14 mouse cellular contexts compared by ENCODE assay signal in the genomic region with DNA sequence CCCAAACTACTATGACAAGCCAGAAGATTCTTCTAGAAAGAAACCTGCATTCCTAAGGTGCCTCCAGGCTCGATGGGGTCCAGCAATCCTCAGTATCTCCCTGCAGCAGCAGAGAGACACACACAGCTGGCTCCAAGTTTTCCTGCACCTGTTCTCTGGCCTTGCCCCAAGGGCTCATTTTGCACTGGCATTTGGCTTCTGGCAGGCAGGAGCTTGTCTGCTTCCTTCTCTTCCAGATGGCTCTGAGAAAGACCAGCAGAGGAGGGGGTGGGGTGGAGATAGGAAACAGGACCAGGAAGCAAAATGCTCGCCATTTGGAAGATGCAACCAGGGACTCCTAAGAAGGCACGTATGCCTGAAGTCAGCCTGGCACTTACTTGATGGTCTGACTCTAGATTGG. TPM values are rescaled to one million over a fixed set of nuclear protein-coding genes. Genes with fewer than 3 reads are reported as not detected.
A peak's percentile ranks its signal among the peaks of the same experiment; 100 is the strongest.
DNase-seq lines count a peak whose midpoint lies in the region; ATAC-seq and TF ChIP-seq lines count a peak whose summit lies in the region.
"Had no signal": no experiment of that assay in that cellular context is flagged by ENCODE, and none has a peak within 500 bp of the region (broad histone marks: within the 10 kb centered on the region; RNA-seq: fewer than 3 reads in every experiment).

No protein-coding gene starts in this region.

- peak; percentile 81 for DNase-seq in gastrocnemius, adult 2 months
- DNase-seq in gastrocnemius, postnatal 4 days (ENCODE audit: low spot score in 2 of 2) = no peak
- DNase-seq in brain, embryonic 14.5 days (ENCODE audit: low read depth) = peak; percentile 60
- DNase-seq in cerebellum, adult 2 months = peak; percentile 72 to 86
- DNase-seq in gastrocnemius, postnatal 10 days = peak; percentile 18
- DNase-seq in thymus, postnatal 4 days = no peak
- DNase-seq: adrenal gland, postnatal 10 days; right cerebral cortex, postnatal 25 days had no signal

- intact Hi-C loops in gastrocnemius, adult 2 months (cut with DNase I) = no loop called here

- TF ChIP-seq POLR2A in brain, embryonic 14.5 days (IDR thresholded peaks at IDR 0.05; ENCODE audit: borderline replicate concordance, extremely low read depth, insufficient read depth, insufficient read length, poor library complexity, severe bottlenecking) = no peak
- TF ChIP-seq POLR2A in cerebellum, adult 2 months (IDR thresholded peaks at IDR 0.05; ENCODE audit: borderline replicate concordance, insufficient read depth, low read length) = no peak

- no peak overlapping the region for H3K27ac ChIP-seq in gastrocnemius, adult 2 months
- H3K27ac ChIP-seq in cerebellum, adult 2 months (ENCODE audit: insufficient read depth, low read length) = 0 out of 2 replicates have a peak overlapping the region, but pooled peaks have one; percentile 4
- H3K27ac ChIP-seq: intestine, embryonic 15.5 days; kidney, postnatal 0 days; liver, embryonic 12.5 days; neural tube, embryonic 13.5 days had no signal

- 11% methylated on average over 3 of the region's 3 CpGs for WGBS in cerebellum, adult 2 months

- ATAC-seq in megakaryocyte progenitor cell, adult 5-6 weeks (replicated peaks; ENCODE audit: poor library complexity) = no peak
- ATAC-seq: intestine, embryonic 15.5 days; liver, embryonic 12.5 days; midbrain, embryonic 16.5 days had no signal

- H3K4me1 ChIP-seq in cerebellum, adult 2 months (ENCODE audit: control insufficient read depth, insufficient read depth, low read length) = peaks cover 37% of the 10 kb centered on the region
- H3K4me1 ChIP-seq: intestine, embryonic 15.5 days; liver, embryonic 12.5 days had no signal

- no peak for TF ChIP-seq CTCF in gastrocnemius, adult 2 months (IDR thresholded peaks at IDR 0.05)
- TF ChIP-seq CTCF in brain, embryonic 14.5 days (IDR thresholded peaks at IDR 0.05; ENCODE audit: borderline replicate concordance, extremely low read depth, insufficient read depth, insufficient read length) = no peak
- TF ChIP-seq CTCF in cerebellum, adult 2 months (IDR thresholded peaks at IDR 0.05; ENCODE audit: borderline replicate concordance, insufficient read depth, low read depth, low read length) = no peak

- no peaks in the 10 kb centered on the region for H3K27me3 ChIP-seq in cerebellum, adult 2 months (ENCODE audit: control insufficient read depth, insufficient read depth, low read length)
- H3K27me3 ChIP-seq: intestine, embryonic 15.5 days; liver, embryonic 12.5 days; neural tube, embryonic 13.5 days had no signal

- no peak overlapping the region for H3K4me3 ChIP-seq in gastrocnemius, adult 2 months
- no peak overlapping the region for H3K4me3 ChIP-seq in cerebellum, adult 2 months (replicated peaks; ENCODE audit: insufficient read depth, low read depth, low read length)
- H3K4me3 ChIP-seq: intestine, embryonic 15.5 days; liver, embryonic 12.5 days; neural tube, embryonic 13.5 days had no signal

RNA-seq across cellular contexts. Expression of a gene that starts 15.1 kb away (rescaled TPM):
- total RNA-seq in gastrocnemius, adult 2 months (2021) = 1 to 10 TPM; 2.6 to 3.4 TPM
- total RNA-seq in gastrocnemius, postnatal 4 days (2021) = 1 to 10 TPM; 3.0 to 3.8 TPM
- 26.1 and 43.3 TPM in 2 replicates for polyA plus RNA-seq in brain, embryonic 14.5 days (2012; rRNA removed)
- 27.5 and 31.1 TPM in 2 replicates for polyA plus RNA-seq in cerebellum, adult 2 months (2012; rRNA removed)
- 1 to 10 TPM; 1.8 to 3.8 TPM for total RNA-seq in gastrocnemius, postnatal 10 days (2021)
- 0.34 TPM in 1 of 2 replicates, not detected in the other for total RNA-seq in megakaryocyte progenitor cell, adult 5-6 weeks (2015)
- 0.17 and 0.41 TPM in 2 replicates for total RNA-seq in megakaryocyte progenitor cell, adult 5-6 weeks (2017)

Comparison
In these comparisons a context has a peak if more than half of its experiments do, and no peak if none do; other contexts are left out.
1. DNase-seq: peak in gastrocnemius, adult 2 months (single experiment), brain, embryonic 14.5 days (single experiment), cerebellum, adult 2 months (2 of 2) and gastrocnemius, postnatal 10 days (single experiment); none in gastrocnemius, postnatal 4 days (0 of 2) and thymus, postnatal 4 days (single experiment).